Mouse (Mus musculus) adrenal gland (tissue): ENCODE data around the gene Stx4a.
"Not testable (repeated sequence)": the region's sequence is repeated elsewhere in the genome, so short reads cannot be mapped to it uniquely, and the experiment has no call there.

ENCODE experiments used
- intact Hi-C: fragments of 180-260 bp; cut with DNase I; formaldehyde crosslinking; loops from one replicate; pipeline ENCODE4 v1.15.1; 2025

The Stx4a gene

GRCm38 (mm10) chr7:127814241-127814921, 9.7 kb upstream of the Stx4a start:
- intact Hi-C loops, result no loop called here

GRCm38 (mm10) chr7:127815116-127815665, 8.9 kb upstream of the Stx4a start:
- intact Hi-C loops, result no loop called here

DNA sequence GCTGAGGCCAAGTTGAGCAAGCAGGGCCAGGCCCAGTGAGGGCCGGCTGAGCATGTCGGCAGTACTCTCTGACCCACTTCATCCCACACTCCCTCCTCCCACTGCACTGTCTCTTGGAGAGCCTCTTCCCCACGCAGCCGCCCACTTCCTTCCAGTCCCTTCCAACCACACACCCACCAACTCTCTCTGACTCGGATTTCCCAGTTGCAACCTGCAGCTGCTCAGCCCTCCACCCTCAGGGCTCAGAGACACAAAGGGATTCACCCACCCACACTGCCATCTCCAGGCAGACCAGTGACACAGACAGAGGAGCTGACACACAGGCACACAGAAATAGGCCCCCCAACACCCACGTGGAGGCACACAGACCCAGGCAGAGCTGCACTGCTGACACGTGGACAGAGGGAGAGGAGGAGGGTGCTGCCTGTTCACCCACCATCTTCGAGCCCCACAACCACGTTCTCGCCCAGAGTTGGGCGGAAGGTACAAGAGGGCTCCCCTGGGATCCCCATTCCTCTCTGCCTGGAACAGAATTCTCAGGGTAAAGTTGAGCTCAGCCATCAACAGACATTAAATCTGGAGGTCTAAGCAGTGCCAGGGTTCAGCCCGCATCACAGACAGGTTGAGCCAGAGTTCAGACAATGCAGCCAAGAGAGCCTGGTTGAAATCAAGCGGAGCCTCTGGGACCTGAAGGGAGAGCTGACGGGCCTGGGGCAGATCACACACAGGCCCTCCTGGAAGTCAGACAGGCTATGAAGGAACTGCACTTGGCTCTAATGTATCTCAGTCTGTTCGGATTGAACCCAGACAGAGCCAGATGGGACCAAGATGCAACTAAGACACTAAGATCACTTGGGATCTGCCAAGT, 7.9 kb upstream of the Stx4a start:
- intact Hi-C loops, result no loop called here

- intact Hi-C loops, result no loop called here
Measured at GRCm38 (mm10) chr7:127817053-127817452, 7.0 kb upstream of the Stx4a start.

GRCm38 (mm10) chr7:127817776-127818175, 6.3 kb upstream of the Stx4a start:
- intact Hi-C loops, result no loop called here

GRCm38 (mm10) chr7:127820836-127821509, 3.1 kb upstream of the Stx4a start:
- intact Hi-C loops, result no loop called here

GRCm38 (mm10) chr7:127822494-127822893, 1.6 kb upstream of the Stx4a start:
- intact Hi-C loops, result no loop called here

DNA sequence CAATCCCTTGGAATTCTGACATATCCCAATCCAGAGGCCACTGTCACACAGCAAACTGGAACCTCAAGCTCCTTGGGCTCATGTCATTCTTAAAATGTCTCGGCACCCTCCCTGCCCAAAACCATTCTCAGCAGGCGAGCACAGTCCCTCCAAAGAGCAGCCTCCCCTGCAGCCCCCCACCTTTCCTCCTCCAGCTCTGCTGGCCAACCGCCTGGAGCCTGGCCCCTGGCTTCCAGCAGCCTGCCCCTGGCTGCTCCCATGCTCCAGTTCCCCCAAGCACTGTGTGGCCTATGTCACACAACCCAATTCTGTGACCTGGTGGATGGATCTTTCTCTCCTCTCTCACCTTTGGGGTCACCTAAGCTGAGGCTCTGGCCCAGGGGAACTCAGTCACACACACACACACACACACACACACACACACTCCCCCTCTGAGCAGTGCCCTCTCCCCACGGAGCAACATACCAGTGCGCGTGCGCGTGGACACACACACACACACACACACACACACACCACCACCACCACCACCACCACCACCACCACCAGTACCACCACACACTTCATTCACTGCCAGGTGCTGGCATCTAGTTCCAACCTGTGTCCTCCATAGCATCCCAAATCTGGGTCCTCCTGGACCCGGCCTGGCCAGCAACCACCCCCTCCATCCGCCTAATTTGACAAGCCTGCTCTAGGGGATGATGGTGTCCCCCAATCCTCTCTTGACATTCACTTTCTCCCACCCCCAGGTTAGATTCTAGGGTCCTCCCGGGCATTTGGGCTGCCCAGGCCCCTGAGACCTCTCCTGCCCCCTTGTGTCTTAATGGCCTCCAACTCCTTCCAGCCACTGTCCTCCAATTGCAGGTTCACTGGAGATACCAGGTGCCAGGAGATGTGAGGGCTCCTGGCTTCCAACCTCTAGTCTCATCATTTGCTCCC, 590 bp upstream of the Stx4a start:
- intact Hi-C loops, result no loop called here

DNA sequence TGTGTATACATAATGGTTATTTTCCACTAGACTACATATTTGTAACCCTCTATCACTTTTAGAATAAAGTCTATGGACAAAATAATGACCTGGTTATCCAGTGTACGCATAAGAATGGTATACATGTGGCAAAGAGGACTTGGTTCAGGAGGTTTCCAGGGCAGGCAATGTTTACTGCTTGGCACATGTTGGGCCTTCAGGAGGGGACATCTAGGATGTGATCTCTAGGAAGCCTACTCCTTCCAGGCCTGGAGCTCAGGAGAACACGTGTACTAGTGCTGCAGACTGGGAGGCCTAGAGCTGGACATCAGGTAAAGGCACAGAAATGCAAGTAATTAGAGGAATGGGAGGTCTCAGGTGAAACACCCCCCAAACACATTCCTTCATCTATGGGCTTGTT, 11.5 kb downstream of the Stx4a start:
- intact Hi-C loops, result no loop called here

DNA sequence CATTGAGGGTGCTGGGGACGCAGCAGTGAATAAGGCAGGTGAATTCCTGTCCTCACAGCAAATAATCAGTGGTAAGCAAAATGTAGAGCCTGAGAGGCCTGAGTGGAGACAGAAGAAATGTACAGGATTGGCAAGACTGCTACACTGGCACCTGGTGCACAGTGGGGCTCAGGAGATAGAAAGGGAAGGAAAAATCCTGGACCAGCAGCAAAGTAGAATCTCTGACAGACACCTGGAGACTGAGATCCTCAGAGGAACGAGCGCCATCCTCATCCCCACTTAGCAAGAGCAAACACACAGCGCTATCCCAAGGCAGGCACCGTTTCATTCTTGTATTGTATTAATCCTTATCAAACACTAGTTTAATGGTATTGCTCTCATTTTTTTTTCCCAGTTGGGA, 13.4 kb downstream of the Stx4a start:
- intact Hi-C loops, result no loop called here

GRCm38 (mm10) chr7:127837878-127838277, 13.8 kb downstream of the Stx4a start:
- intact Hi-C loops, result not testable (repeated sequence)

GRCm38 (mm10) chr7:127840031-127840430, 15.9 kb downstream of the Stx4a start:
- intact Hi-C loops, result loop anchor here (2.0 to 5.0 kb wide), 2 partner anchors 37 to 39 kb away; partner anchors contain the start of genes Hsd3b7, Zfp646 and Zfp668

DNA sequence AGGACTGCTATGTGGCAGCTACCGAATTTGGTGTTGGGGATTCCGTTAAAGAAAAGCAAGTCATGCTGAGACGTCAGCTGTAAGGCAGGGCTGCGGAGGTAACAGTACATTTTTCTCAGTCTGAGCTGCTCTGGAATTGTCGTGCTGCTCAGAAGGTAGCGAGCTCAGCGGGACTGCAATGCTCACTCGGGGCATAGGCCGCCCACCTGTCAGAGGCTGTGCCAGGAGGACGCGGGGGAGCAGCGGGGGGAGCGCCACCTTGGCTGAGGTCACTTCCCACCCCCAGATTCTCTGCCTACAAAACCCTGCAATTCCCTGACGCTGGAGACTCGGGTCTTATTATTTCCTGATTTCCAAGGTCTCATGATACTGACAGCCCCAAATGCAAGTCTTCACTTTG, 16.8 kb downstream of the Stx4a start:
- intact Hi-C loops, result loop anchor here (2.0 to 5.0 kb wide), 2 partner anchors 36 to 40 kb away; partner anchors contain the start of genes Hsd3b7, Zfp646 and Zfp668

DNA sequence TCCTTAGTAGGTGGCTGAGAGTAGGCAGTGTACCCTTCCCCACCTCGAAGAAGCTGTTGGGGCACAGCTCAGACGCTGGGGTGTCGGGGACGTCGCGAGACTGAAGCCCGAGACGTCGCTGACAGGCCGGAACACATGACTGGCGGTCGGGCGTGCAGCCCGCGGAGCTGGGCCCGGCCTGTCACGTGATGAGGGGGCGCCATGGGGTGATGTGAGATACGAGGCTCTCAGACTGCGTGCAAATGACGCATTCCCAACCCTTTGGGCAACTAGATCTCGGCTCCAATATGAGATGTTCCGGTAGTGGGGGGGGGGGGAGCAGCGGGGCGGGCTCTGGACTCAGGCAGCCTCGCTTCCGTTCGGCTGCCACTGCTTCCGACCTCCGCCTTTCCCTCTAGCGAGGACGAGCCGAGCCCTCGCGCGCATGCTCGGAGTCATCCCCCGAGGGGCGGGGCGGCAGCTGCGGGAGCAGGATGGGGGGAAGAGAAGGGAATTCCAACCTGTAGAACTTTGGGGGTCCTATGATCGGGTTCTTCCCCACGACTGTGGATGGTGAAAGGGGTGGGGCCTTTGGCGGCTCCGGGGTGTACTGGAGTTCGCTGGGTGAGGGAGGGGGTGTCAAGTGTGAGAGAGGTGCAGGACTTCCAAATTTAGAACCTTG, 17.4 kb downstream of the Stx4a start:
- intact Hi-C loops, result loop anchor here (2.0 to 5.0 kb wide), 2 partner anchors 36 to 41 kb away; partner anchors contain the start of genes Hsd3b7, Zfp646 and Zfp668

DNA sequence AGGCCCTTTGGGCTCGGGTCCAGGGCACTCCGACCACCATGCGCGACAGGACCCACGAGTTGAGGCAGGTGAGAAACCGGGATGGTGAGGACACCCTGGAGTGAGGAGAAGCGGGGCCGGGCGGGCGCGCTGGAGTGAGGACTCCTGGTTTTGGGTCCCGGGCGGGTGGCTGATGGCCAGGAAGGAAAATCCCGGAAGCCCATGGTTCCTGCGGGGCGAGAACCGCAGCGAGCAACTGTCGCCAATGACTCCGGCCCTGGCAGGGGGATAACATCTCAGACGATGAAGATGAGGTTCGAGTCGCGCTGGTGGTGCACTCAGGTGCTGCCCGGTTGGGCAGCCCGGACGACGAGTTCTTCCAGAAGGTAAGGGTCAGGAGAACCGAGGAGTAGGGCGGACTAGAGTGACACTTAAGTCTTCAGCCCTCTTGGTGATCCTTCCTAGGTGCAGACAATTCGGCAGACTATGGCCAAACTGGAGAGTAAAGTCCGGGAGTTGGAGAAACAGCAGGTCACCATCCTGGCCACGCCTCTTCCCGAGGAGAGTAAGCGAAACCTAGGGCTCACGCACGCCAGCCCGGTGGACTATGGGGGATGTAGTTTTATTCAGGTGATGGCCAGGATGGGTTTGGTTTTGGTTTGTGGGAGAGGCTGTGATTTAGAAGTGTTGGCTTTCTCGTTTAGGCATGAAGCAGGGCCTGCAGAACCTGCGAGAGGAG, 18.1 kb downstream of the Stx4a start:
- intact Hi-C loops, result loop anchor here (5.0 kb wide), 1 partner anchor 35 kb away; the partner anchor contains the start of genes Zfp646 and Zfp668

DNA sequence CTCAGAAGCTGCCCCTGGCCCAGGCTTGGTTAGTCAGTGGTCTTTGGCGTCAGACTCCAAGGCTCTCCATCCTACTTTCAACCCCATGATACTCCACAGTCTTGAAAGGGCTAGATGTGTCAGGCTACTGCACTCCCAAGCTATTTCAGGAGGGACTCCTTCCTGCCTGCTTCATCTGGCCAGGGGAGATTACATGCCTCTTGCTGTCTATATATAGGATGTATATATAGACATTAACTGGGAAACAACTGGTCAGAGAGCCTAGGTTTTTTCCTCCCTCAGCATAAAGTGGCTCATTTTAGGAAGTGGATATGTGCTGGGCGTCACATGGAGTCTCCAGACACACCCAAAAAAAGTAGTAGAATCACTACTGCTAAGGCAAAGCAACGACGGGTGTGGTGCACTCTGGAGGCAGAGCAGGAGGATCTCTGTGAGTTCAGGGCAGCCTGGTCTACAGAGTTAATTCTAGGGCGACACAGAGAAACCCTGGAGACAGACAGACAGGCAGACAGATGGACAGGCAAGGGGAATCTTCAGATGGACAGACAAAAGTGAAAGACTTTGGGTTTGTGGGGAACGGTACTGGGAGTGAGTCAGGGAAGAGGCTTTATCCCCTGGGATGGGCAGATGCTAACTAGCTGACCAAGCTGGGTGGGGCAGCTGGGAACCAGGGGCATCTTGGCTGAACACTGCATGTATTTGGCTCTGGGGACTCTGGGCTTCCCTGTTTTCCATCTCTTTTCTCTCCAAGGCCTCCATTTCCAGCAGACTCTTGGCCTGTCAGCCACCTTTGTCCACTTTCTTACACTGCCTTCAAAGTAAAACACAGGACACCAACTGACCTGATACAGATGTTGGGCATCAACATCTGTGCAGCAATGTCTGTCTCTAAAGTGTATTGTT, 26.1 kb downstream of the Stx4a start:
- intact Hi-C loops, result no loop called here

DNA sequence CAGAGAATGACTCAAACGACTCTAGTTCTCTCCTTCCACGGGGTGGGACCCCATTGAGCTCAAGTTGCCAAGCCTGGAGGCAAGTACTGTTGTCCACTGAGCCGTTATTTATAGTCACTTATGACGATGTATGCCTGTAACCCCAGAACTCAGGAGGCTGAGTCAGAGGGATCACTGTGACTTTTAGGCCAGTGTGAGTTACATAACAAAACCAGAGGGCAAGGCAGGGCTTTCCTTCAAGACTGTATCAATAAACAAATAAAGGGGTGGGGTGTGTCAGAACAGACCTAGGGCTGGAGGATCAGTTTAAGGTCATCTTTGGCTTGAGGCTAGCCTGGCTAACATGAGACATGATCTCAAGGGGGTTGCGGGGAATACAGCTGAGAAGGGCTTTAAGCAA, 26.8 kb downstream of the Stx4a start:
- intact Hi-C loops, result no loop called here

- intact Hi-C loops, result no loop called here
Measured at GRCm38 (mm10) chr7:127858258-127858657, 34.2 kb downstream of the Stx4a start.
